Mouse (Mus musculus) frontal cortex, adult 2 months (tissue): ENCODE data around the gene Gpr107. TPM values are rescaled to one million over a fixed set of nuclear protein-coding genes. Genes with fewer than 3 reads are reported as not detected.

Experiments used
- DNase-seq, 2 experiments: peaks; one replicate each; pipeline ENCODE4 v3.0.0; 2022; ENCODE audit warnings: low spot score in 1 of 2; ENCODE audit errors: extremely low spot score in 1 of 2
- polyA plus RNA-seq: library from polyadenylated mRNA; depleted of rRNA; stranded (reverse); fragments of >200 nt; gene quantifications from 2 replicates; pipeline ENCODE4 v1.2.3, GENCODE M21; 2012

Gene Gpr107
- polyA plus RNA-seq, 1 experiment: 30.4 TPM

DNA sequence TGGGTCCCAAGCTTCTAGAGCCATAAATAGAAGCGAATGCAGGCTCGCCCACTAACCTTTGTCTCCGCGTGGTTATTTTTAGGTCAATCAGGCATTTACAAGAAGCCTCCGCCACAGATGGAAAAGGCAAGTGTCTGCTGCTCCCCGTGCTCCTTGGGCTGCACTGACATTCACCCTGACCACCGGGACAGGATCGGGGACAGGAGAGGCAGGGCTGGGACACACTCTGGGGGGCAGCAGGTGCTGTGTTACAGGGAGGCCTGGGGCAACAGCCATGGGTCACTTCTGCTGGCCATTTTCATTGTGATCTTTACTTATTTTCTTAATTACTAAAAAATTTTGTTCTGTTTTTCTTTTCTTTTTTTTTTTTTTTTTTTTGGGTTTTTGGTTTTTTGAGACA lies 39.6 kb downstream of the Gpr107 start:
- DNase-seq: no peak

DNA sequence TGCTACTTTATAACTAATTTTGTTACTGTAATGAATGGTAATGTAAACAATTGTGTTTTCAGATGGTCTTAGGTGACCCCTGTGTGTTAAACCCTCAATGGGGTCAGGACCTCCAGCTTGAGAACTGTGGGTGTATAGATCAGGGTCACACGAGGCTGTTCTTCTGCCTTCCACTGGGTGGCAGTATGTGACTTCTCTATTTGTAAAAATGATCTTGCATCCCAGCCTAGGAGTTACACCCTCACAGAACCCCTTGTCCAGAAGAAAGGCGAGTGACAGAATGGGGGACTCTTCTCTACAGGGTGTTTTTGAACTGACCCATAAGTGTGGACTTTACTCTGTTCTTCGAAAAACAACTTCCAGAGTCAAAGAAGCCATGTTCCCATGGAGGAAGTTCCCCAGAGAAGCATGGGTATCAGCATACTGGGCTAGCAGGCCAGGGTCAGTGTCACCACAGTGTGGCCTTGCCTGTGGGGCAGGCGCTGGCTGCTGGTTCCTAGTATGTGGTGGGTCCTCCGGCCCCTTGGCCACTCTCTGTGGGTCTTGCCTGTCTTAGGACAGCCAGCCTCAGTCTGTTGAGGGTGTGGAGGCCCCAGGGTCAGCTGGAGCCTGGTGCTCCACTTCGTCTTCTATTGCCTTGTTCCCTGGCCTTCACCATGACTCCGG lies 42.4 kb downstream of the Gpr107 start:
- DNase-seq: peak in 1 of 2 experiments; percentile 73

DNA sequence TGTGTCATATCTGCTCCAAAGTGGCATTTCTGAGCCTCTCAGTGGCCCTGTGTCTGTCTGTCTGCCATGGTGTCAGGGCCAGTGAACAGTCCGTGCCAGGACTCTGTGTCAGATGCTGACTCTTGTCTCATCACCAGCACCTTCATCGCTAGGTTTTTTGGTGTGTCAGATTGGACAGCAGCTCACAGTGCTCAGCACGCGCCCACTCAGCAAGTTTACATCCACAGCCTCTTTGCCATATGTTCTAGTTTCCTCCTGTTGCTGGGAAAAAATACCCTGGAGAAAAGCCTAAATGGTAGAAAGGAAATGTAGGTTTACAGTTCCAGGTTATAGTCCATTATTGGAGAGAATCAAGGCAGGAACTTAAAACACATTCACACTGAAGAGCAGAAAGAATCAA lies 46.5 kb downstream of the Gpr107 start:
- DNase-seq: peak; percentile 36 to 72

DNA sequence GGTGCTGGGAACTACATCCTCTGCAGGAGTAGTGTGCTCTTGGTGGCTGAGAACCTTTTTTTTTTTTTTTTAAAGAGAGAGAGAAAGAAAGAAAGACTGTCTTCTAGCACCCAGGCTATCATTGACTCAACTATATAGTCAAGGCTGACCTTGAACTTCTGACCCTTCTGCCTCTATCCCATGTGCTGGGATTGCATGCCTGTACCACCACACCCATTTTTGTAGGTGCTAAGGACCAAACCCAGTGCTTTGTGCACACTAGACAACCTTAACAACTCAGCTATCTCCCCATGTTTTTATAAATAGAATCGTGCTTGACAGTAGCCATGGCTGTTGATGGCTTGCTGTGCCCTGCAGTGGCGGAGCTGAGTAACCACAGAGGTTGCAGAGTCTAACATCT lies 47.9 kb downstream of the Gpr107 start:
- DNase-seq: no peak

DNA sequence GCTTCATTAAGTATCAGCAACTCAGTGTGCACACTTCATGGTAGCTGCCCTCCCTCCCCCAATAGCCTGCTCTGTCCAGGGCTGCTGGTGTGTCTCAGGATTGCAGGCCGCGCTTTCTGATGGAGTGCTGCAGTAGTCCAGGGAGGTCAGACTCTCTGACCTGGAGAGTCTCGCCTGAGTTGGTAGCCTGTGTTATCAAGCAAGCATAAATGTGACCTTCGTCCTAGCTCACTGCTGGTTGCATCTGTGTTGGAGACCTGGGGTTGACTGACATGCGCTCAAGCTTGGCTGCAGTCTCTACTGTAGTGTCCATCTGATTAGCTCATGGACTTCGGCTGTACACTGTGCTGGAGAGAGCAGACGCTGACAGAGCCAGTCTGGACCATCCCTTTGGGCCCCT lies 49.7 kb downstream of the Gpr107 start:
- DNase-seq: no peak

DNA sequence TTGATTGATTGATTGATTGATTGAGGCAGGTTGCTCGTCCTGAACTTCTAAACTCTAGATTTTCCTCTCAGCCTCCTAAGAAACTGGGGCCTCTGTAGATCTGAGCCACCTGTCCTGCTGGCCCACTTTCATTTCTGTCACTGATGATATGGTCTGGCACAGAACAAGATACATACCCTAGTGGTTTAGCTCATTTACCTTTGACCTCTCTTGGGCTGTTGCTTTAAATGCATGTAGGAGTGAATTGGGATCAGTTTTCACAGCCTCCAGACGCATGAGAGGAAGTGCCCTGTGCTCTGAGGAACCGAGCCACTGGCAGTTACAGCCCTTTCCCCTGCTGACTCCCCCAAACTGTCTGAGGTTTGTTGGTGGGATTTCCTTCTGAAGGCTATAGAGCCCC lies 50.2 kb downstream of the Gpr107 start:
- DNase-seq: no peak

DNA sequence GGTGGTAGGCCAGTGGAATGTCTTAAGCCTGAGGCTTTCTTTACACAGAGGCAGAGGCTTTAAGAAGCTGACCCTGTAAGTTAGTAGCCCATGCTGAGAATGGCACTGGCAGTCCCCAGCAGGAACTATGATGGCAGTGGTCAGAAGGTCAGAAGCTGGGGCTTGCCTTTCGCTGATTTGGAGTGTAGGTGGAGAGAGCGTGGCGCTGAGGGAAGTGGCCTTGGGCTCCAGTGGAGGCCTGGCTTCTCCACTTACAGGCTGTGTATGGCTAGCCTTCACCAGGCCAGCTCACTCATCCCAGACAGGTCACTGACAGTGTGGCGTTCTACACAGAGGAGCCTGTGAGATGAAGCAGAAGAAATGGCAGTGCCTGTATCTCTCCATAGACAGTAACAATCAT lies 50.8 kb downstream of the Gpr107 start:
- DNase-seq: no peak

DNA sequence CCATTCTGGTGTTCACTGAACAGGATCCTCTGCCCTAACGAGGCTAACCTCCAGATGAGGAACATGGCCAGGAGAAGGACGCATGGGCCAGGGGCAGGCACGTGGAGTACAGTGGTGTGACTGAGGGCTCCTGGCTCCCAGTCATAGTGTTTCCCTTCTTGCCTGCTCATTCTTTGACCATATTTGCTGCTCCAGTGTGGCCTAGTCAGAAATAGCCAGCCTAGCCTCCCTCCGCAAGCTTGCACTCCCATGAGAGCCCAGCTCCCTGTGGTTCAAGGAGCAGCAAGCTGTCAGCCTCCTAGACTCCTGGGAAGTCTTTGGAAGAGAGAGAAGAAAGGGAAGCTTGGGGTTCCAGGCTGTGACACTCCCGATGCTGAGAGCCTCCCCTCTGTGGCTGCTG lies 52.6 kb downstream of the Gpr107 start:
- no peak for DNase-seq

DNA sequence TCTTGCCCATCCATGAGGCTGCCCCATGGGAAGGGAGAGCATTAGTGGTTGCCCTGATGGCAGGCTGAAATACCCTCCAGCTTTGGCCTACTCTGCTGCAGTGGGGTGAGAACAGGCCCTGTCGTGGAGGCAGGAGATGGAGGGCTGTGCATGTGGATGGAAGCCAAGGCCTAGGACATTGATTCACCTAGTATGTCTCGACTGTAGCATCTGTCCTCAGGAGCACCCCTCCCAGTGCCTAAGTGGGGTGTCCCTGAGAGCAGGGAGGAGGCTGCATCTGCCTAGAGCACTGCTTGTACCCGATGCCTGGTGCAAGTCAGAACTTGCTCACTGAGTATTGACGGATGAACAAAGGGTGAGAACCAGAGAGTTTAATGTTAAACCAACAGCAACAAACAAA lies 54.1 kb downstream of the Gpr107 start:
- no peak for DNase-seq

DNA sequence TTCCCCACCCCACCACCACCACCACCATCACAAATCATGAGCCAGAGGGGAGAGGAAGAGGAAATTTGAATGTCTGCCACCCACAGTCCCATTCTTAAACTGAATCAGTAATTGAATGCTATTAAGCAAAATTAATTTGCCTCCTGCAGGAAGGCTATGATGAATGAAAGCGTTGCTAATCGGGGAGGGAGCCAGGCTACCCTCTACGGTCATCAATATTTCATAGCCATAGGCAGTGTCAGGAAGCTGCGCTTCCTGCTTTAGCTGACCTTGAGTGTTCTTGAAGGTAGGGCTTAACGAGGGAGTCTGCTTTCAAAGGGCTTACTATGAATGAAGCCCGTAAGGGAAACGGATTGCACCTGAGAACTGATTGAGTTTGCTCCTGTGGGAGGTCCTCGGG lies 54.8 kb downstream of the Gpr107 start:
- DNase-seq: no peak

DNA sequence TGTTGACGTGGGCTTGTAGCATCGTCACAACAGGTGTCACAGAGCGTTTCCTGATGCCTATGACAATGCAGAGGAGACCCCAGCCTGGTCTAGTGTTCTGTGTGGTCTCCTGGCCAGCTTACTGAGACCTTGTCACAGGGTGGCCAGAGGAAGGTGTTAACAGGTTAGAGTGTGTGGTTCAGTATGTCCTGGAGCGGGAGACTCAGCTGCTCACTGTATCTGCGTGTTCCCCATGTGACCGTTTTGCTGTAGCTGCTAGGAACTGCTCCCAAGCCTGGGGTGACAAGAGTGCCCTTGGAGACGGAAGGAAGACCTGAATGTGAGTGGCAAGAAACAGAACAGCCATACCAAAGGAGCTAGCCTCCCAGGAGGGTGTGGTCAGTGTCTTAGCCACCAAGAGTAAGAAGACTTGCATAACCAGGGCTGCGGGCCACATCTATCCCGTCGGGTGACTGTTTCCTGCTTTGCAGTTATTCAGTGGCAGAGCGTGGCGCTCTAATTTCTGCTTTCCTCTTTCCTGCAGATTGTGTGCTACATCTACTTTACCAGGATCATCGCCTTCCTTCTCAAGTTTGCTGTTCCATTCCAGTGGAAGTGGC lies 56.5 kb downstream of the Gpr107 start:
- DNase-seq: no peak

DNA sequence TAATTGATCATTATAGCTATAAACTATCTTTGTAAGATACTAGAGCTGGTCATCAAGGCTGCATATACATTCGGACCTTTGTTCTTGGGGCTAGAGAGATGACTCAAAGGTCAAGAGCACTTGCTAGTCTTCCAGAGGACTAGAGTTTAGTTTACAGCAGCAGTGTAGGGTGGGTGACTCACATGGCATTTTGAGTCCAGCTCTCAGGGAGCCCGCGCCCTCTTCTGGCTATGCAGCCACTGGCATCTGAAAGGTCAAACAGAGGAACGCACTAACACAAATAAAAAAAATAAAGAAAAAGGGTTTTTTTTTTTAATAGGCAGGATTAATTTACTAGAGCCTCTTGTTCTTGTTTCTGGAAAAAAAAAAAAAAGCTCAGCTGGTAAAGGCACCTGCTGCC lies 57.4 kb downstream of the Gpr107 start:
- DNase-seq: peak in 1 of 2 experiments; percentile 33

DNA sequence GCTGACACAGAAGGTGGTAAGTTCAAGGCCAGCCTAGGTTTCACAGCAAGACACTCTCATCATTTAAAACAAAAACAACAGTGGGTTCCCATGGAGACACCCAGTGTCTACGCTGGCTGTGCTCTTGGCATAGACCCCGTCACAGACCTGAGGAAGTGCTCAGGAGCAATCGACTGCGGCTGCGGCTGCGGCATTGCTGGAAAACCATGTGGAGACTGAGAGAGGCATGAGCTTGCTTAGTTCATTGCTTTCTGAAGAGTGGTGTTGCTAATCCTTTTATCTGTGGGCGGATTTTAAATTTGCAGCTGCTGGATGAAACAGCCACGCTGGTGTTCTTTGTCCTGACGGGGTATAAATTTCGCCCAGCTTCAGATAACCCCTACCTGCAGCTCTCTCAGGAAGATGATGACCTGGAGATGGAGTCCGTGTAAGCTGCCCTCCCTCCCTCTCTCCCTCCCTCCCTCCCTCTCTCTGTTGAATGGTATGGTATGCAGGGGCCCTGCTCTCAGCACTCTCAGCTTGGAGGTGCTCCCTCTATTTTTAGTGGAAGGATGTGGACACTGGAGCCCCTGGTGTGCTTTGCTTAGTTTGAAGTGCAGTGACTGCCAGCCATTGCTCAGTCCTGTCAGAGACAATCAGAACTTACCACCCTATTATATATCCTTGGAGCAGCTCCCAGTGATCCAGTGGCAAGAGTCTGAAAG lies 58.2 kb downstream of the Gpr107 start:
- peak in 1 of 2 experiments; percentile 35 for DNase-seq

DNA sequence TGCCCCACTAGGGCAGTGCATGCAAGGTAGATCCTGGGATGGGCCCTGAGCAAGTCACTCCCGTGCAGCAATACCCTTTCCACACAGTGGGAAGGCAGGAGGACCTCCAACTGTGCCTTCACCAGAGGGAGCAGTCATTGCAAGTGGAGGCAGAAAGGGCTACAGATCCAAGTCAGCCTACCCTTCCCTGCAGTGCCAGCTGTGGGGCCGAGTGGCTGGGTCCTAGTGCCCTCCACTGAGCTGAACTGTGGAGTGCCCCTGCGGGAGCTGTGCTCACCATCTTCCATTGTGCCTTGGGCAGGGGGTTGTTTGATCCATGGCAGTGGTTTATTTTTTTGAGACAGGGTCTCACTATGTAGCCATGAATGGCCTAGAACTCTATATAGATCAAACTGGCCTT lies 59.1 kb downstream of the Gpr107 start:
- DNase-seq: no peak

DNA sequence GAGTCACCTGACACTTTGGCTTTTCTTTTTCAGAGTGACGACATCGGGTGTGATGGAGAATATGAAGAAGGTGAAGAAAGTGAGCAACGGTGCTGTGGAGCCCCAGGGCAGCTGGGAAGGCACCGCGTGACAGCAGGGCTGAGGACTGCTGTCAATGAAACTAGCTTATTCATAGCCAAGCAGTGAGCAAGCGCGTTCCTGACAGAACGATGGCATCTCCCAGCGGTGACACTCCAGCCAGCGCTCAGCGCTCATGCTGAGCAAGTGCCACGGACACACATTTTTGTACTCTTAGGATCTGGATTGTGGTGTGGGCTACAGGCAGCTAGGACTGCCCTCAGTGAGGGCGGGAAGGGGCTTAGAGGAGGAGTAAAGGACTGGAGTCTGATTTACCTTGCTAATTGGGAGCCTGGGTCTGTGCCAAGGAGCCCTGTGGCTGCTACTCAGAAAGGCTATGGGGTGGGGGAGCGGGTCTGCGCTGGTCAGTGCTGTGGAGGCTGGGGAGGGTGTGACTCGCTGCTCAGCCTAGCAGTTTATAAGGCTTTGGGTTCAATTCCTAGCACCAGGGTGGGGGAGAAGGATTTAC lies 62.2 kb downstream of the Gpr107 start:
- no peak for DNase-seq

DNA sequence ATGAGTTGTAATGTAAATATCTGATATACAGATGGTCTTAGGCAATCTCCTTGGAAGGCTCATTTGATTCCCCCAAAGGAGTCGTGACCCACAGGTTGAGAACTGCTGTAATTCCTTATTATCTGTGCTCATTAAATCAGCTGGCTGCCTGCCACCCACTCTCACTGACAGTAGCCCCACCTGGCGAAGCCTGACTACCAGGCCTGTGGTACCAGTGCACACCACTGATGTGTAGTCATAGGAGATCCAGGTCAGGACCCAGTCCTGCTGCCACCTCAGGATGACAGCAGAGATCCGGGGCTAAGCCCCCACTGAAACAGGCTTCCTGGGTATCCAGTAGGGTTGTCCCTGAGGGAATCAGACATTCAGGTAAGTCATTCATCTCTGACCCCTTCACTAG lies 66.5 kb downstream of the Gpr107 start:
- no peak for DNase-seq

DNA sequence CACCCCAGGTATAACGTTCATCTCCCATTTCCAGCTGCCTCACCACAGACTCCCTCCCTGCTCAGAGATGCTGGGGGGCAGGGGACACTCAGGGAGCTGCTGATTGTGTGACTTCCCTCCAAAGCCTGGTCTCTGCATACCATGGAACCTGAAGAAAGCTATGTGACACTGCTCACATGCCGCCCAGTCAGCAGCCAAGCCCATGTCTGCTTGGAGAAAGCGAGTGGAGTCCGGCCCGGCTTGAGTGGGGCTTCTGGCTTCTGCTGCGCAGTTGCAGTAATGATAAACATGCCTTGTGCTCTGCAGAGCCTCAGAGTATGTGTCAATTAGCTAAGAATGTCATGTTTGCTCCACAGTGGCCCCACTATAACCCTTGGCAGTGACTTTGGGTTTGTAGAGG lies 67.4 kb downstream of the Gpr107 start:
- DNase-seq: no peak

DNA sequence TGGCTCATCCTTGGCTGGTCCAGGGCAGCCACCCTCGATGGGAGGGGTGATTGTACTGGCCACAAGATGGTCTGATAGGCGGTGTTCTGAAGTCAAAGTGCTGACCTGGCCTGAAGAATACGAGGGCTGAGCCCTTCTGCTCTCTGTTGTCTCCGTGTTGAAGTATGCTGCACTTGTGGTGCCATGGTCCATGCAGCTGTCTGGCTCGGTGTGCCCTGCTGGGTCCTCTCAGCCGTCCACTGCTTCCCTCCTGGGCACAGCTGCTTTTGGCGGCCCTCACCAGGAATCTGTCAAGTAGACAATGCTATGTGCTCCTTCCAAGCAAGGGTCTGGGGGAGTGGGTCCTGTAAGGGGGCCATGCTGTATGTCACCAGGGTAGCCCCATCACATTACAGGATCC lies 68.7 kb downstream of the Gpr107 start:
- DNase-seq: no peak

DNA sequence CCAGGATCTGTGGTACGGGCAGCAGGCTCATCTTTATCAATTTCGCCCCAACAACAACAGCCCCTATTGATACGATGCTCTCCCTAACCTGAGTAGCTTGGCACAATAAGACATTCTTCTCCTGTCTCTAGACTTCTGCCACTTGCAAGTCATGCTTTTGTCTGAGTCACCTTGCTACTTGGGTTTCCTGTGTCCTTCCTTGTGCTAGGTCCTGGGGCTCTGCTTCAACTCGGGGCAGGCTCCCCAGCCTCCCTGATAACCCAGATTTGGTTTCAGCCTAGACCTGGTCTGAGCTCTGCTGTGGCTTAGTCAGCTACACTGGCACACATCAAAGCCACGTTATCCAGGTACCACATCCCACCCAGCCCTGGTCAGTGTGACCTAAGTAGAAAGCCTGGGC lies 69.5 kb downstream of the Gpr107 start:
- no peak for DNase-seq

DNA sequence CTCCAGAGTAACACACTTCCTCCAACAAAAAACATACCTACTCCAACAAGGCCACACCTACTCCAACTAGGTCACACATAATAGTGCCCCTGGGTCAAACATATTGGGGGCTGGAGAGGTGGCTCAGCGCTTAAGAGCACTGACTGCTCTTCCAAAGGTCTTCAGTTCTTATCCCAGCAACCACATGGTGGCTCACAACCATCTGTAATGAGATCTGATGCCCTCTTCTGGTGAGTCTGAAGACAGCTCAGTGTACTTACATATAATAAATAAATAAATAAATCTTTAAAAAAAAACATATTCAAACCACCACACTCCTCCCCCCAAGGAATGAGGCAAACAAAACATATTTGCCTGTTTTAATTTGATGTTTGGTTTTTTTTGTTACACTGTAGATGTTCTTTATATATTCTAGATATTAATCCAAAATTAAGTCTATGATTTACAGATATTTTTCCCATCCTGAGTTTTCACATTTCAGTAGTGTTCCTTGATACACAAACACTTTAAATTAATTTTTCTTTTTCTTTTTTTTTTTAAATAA lies 76.7 kb downstream of the Gpr107 start:
- no peak for DNase-seq

DNA sequence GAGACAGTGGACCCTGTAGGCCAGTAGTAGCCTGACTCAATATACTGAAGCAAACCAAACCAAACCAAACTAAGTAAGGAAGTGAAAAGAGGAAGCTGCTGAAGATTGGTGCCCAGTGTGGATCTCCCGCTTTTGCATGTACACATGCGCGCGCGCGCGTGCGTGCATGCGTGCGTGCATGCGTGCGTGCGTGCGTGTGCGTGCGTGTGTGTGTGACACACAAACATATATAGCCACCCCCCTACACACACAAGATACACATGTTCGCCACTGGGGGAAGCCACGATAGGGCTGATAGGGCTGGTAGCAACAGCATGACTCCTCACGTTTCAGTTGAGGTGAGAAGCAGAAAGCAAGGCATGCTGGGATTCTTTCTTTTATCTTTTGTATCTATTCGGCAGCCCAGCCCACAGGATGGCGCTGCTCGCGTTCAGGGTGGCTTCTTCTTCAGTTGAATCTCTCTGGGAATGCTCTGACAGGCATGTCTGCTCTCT lies 87.1 kb downstream of the Gpr107 start:
- peak in 1 of 2 experiments; percentile 38 for DNase-seq
